Mouse (Mus musculus) hindbrain, embryonic 16.5 days (tissue): ENCODE data around the gene Carnmt1. TPM values are rescaled to one million over a fixed set of nuclear protein-coding genes. Genes with fewer than 3 reads are reported as not detected.

Experiments
- ATAC-seq: fragments of 200-750 bp; cut with Nextera tagmentation; 2 replicates; pipeline ENCODE4 v1.8.0; 2017; ENCODE audit warnings: moderate TSS enrichment, moderate library complexity
- H3K27ac ChIP-seq: fragments of 300-500 bp; sonication (generic); 2 replicates; pipeline ENCODE4 v1.5.1; 2014; ENCODE audit warnings: low read depth, mild to moderate bottlenecking, control low read depth, low read length, moderate library complexity
- H3K27me3 ChIP-seq: fragments of 300-500 bp; sonication (generic); replicated peaks from 2 replicates; pipeline ENCODE4 v1.6.1; 2014; ENCODE audit warnings: low read length; ENCODE audit not compliant: control insufficient read depth, insufficient read depth
- H3K36me3 ChIP-seq: fragments of 300-500 bp; sonication (generic); 2 replicates; pipeline ENCODE4 v1.6.1; 2014; ENCODE audit warnings: mild to moderate bottlenecking, low read length, moderate library complexity, mixed read lengths; ENCODE audit not compliant: control insufficient read depth, insufficient read depth
- H3K4me1 ChIP-seq: fragments of 300-500 bp; sonication (generic); 2 replicates; pipeline ENCODE4 v1.6.1; 2014; ENCODE audit warnings: low read depth, low read length; ENCODE audit not compliant: control insufficient read depth, insufficient read depth
- H3K4me2 ChIP-seq: fragments of 300-500 bp; sonication (generic); 2 replicates; pipeline ENCODE4 v1.6.1; 2014; ENCODE audit warnings: mild to moderate bottlenecking, low read length, control low read depth, moderate library complexity
- H3K4me3 ChIP-seq: fragments of 300-500 bp; sonication (generic); 2 replicates; pipeline ENCODE4 v1.5.1; 2014; ENCODE audit warnings: mild to moderate bottlenecking, low read length, control low read depth, moderate library complexity
- H3K9ac ChIP-seq: fragments of 300-500 bp; sonication (generic); 2 replicates; pipeline ENCODE4 v1.6.1; 2014; ENCODE audit warnings: low read depth, mild to moderate bottlenecking, control low read depth, low read length, moderate library complexity
- H3K9me3 ChIP-seq: fragments of 300-500 bp; sonication (generic); 2 replicates; pipeline ENCODE4 v1.6.1; 2014; ENCODE audit warnings: mild to moderate bottlenecking, low read length, moderate library complexity; ENCODE audit not compliant: control insufficient read depth
- WGBS: fragments of 180-500 bp; shearing (Covaris S2); extraction: QIAGEN DNeasy Blood & Tissue Kit; methylation state at CpG from one replicate; pipeline ENCODE4 v1.1.7; 2014; 5-methylcytosine and 5-hydroxymethylcytosine counted together
- polyA plus RNA-seq: library from polyadenylated mRNA; unstranded; fragments of >200 nt; fragmentation: Nextera tagmentation; extraction: Ambion mirVana; gene quantifications from 2 replicates; pipeline ENCODE4 v1.2.1, GENCODE M21; 2015

Carnmt1 gene
- polyA plus RNA-seq: 16.3 and 18.7 TPM in 2 replicates

GRCm38 (mm10) chr19:18670608-18671007 is at the start of gene Carnmt1:
TSS of gene Carnmt1 (plus strand) at chr19:18670764.
- Histone ChIP-seq H3K9ac (peak within 1 kb of the TSS; percentile 86), H3K4me2 (peak within 1 kb of the TSS; percentile 72), H3K9me3 (no peaks in the 10 kb centered on the region), H3K4me3 (peak within 1 kb of the TSS; percentile 89), H3K27me3 (no peaks in the 10 kb centered on the region), H3K27ac (peak within 1 kb of the TSS; percentile 85), H3K36me3 (no peaks in the 10 kb centered on the region), H3K4me1 (peaks cover 22% of the 10 kb centered on the region)
- peak; percentile 98 for ATAC-seq
- under 1% methylated on average over 48 of the region's 58 CpGs for WGBS

GRCm38 (mm10) chr19:18623894-18624293 is 46.7 kb upstream of the Carnmt1 start:
- WGBS: 72% methylated on average over 2 of the region's 2 CpGs

GRCm38 (mm10) chr19:18629589-18629988 is 41.0 kb upstream of the Carnmt1 start:
- Histone ChIP-seq H3K4me3 (no peak overlapping the region), H3K27ac (no peak overlapping the region), H3K36me3 (no peaks in the 10 kb centered on the region), H3K9me3 (no peaks in the 10 kb centered on the region), H3K4me1 (no peaks in the 10 kb centered on the region; the same call in 1 of the 2 replicates), H3K27me3 (no peaks in the 10 kb centered on the region), H3K4me2 (no peak overlapping the region; the same call in 1 of the 2 replicates), H3K9ac (no peak overlapping the region)
- WGBS: 36% methylated on average over 1 of the region's 1 CpGs
- no peak for ATAC-seq

More at GRCm38 (mm10) chr19:18623894-18624293, 46.7 kb upstream of the Carnmt1 start:
- Histone ChIP-seq H3K9ac (no peak overlapping the region), H3K4me1 (no peaks in the 10 kb centered on the region), H3K4me2 (no peak overlapping the region), H3K36me3 (no peaks in the 10 kb centered on the region), H3K9me3 (no peaks in the 10 kb centered on the region), H3K4me3 (no peak overlapping the region), H3K27me3 (no peaks in the 10 kb centered on the region), H3K27ac (no peak overlapping the region)
- ATAC-seq: no peak

GRCm38 (mm10) chr19:18630221-18631119 is 40.1 kb upstream of the Carnmt1 start:
- H3K27ac ChIP-seq: peak overlapping the region; percentile 65; the same call in 1 of the 2 replicates

GRCm38 (mm10) chr19:18631161-18631643 is 39.4 kb upstream of the Carnmt1 start:
- Histone ChIP-seq H3K27ac (peak overlapping the region; percentile 65), H3K36me3 (no peaks in the 10 kb centered on the region), H3K4me2 (peak overlapping the region; percentile 97), H3K4me3 (peak overlapping the region; percentile 83), H3K4me1 (no peaks in the 10 kb centered on the region; the same call in 1 of the 2 replicates), H3K9ac (peak overlapping the region; percentile 76), H3K27me3 (no peaks in the 10 kb centered on the region), H3K9me3 (no peaks in the 10 kb centered on the region)
- WGBS: under 1% methylated on average over 40 of the region's 40 CpGs
- ATAC-seq: peak; percentile 54

More at GRCm38 (mm10) chr19:18630221-18631119, 40.1 kb upstream of the Carnmt1 start:
- Histone ChIP-seq H3K4me3 (peak overlapping the region; percentile 83), H3K36me3 (no peaks in the 10 kb centered on the region), H3K9ac (no peak overlapping the region; the same call in 1 of the 2 replicates), H3K27me3 (no peaks in the 10 kb centered on the region), H3K9me3 (no peaks in the 10 kb centered on the region), H3K4me1 (no peaks in the 10 kb centered on the region; the same call in 1 of the 2 replicates), H3K4me2 (peak overlapping the region; percentile 97)
- ATAC-seq: no peak
- WGBS: 10% methylated on average over 17 of the region's 17 CpGs

- no peaks in the 10 kb centered on the region for H3K9me3 ChIP-seq
- H3K27me3 ChIP-seq: no peaks in the 10 kb centered on the region
- no peaks in the 10 kb centered on the region; the same call in 1 of the 2 replicates for H3K4me1 ChIP-seq
- H3K9ac ChIP-seq: peak within 1 kb of the TSS; percentile 76
- no peaks in the 10 kb centered on the region for H3K36me3 ChIP-seq
- WGBS: under 1% methylated on average over 51 of the region's 51 CpGs
- peak within 1 kb of the TSS; percentile 65 for H3K27ac ChIP-seq
- peak within 1 kb of the TSS; percentile 97 for H3K4me2 ChIP-seq
- H3K4me3 ChIP-seq: peak within 1 kb of the TSS; percentile 83
- peak; percentile 99 for ATAC-seq
These were observed 38.8 kb upstream of the Carnmt1 start, which contains the start of the genes Ostf1 and Nmrk1 for GRCm38 (mm10) chr19:18631644-18632219. TSS of gene Ostf1 (minus strand) at chr19:18631823. TSS of gene Nmrk1 (plus strand) at chr19:18631950.

- Histone ChIP-seq H3K4me1 (no peaks in the 10 kb centered on the region; the same call in 1 of the 2 replicates), H3K9ac (peak overlapping the region; percentile 76), H3K4me2 (peak overlapping the region; percentile 97), H3K36me3 (no peaks in the 10 kb centered on the region), H3K27ac (no peak overlapping the region), H3K4me3 (peak overlapping the region; percentile 83), H3K27me3 (no peaks in the 10 kb centered on the region), H3K9me3 (no peaks in the 10 kb centered on the region)
- WGBS: 64% methylated on average over 13 of the region's 13 CpGs
- no peak for ATAC-seq
These were observed 38.1 kb upstream of the Carnmt1 start for GRCm38 (mm10) chr19:18632231-18633185.

- Histone ChIP-seq H3K4me3 (no peak overlapping the region), H3K4me2 (no peak overlapping the region), H3K27ac (no peak overlapping the region), H3K9me3 (no peaks in the 10 kb centered on the region), H3K9ac (no peak overlapping the region), H3K36me3 (no peaks in the 10 kb centered on the region), H3K27me3 (no peaks in the 10 kb centered on the region), H3K4me1 (no peaks in the 10 kb centered on the region)
- ATAC-seq: no peak
- 87% methylated on average over 5 of the region's 5 CpGs for WGBS
These were observed 32.6 kb upstream of the Carnmt1 start for GRCm38 (mm10) chr19:18637954-18638353.
